Mouse (Mus musculus) layer of hippocampus, adult 18-20 months (tissue): ENCODE data around the gene Amz2. TPM values are rescaled to one million over a fixed set of nuclear protein-coding genes. Genes with fewer than 3 reads are reported as not detected.

ENCODE experiments used
- DNase-seq, 2 experiments: peaks; one replicate each; pipeline ENCODE4 v3.0.0; 2022; ENCODE audit warnings: low spot score in 2 of 2
- total RNA-seq, 2 experiments: library from RNA; stranded (reverse); gene quantifications; 2 replicates each; pipeline ENCODE4 v1.2.3; 2021

Gene Amz2
- total RNA-seq, 2 experiments from 2014 or later = 56.2 to 56.7 TPM

- no peak for DNase-seq
Observed at GRCm38 (mm10) chr11:109468133-109468532, 42.4 kb downstream of the Amz2 start.

- no peak for DNase-seq
Observed at GRCm38 (mm10) chr11:109470170-109470569, 44.4 kb downstream of the Amz2 start.

GRCm38 (mm10) chr11:109470921-109471861 lies 45.4 kb downstream of the Amz2 start:
- no peak for DNase-seq

GRCm38 (mm10) chr11:109472171-109472691 lies 46.5 kb downstream of the Amz2 start:
- DNase-seq = no peak

GRCm38 (mm10) chr11:109472821-109473170 lies 47.0 kb downstream of the Amz2 start:
- no peak for DNase-seq

- peak; percentile 77 to 85 for DNase-seq
Observed at GRCm38 (mm10) chr11:109473171-109474085, 47.7 kb downstream of the Amz2 start, which contains the start of the genes Arsg and Slc16a6. Gene Arsg, plus strand, starts transcription at chr11:109473374. Gene Slc16a6, minus strand, starts transcription at chr11:109473598.

GRCm38 (mm10) chr11:109474086-109474742 lies 48.5 kb downstream of the Amz2 start:
- no peak for DNase-seq

GRCm38 (mm10) chr11:109474836-109475235 lies 49.1 kb downstream of the Amz2 start:
- no peak for DNase-seq

- no peak for DNase-seq
Observed at GRCm38 (mm10) chr11:109475717-109476116, 50.0 kb downstream of the Amz2 start.

- no peak for DNase-seq
Observed at GRCm38 (mm10) chr11:109476241-109476640, 50.5 kb downstream of the Amz2 start.

GRCm38 (mm10) chr11:109476653-109477052 lies 50.9 kb downstream of the Amz2 start:
- no peak for DNase-seq

- no peak for DNase-seq
Observed at GRCm38 (mm10) chr11:109477606-109478380, 52.0 kb downstream of the Amz2 start.

GRCm38 (mm10) chr11:109479575-109480285 lies 54.0 kb downstream of the Amz2 start:
- DNase-seq = no peak

- no peak for DNase-seq
Observed at GRCm38 (mm10) chr11:109480440-109480839, 54.7 kb downstream of the Amz2 start.

GRCm38 (mm10) chr11:109485398-109486045 lies 59.8 kb downstream of the Amz2 start:
- peak; percentile 40 to 75 for DNase-seq

- no peak for DNase-seq
Observed at GRCm38 (mm10) chr11:109487111-109487510, 61.4 kb downstream of the Amz2 start.

- DNase-seq = no peak
Observed at GRCm38 (mm10) chr11:109487991-109488684, 62.4 kb downstream of the Amz2 start.

GRCm38 (mm10) chr11:109489763-109490162 lies 64.0 kb downstream of the Amz2 start:
- DNase-seq = no peak
